9 mouse cellular contexts compared by ENCODE assay signal in genomic region chr19:44198964-44199363, GRCm38 (mm10). TPM values are rescaled to one million over a fixed set of nuclear protein-coding genes. Genes with fewer than 3 reads are reported as not detected.
DNase-seq lines count a peak whose midpoint lies in the region; ATAC-seq lines count a peak whose summit lies in the region.
"Had no signal": no experiment of that assay in that cellular context is flagged by ENCODE, and none has a peak within 500 bp of the region (broad histone marks: within the 10 kb centered on the region; RNA-seq: fewer than 3 reads in every experiment).

No protein-coding gene starts in this region.

- DNase-seq in adrenal gland, postnatal 10 days, result peak; percentile 35
- DNase-seq in adrenal gland, adult 18-20 months (ENCODE audit: low spot score in 2 of 2), result no peak
- peak; percentile 9 to 43 for DNase-seq in kidney, postnatal 36 days
- peak; percentile 54 for DNase-seq in R1 (ENCODE audit: low read depth, low spot score)
- DNase-seq in mesoderm, embryonic 11.5 days (ENCODE audit: low read depth, low spot score), result peak; percentile 23
- DNase-seq in frontal cortex, postnatal 25 days (ENCODE audit: low spot score in 2 of 2), result no peak
- no peak for DNase-seq in heart, adult 8-10 months (ENCODE audit: low spot score)

- no peaks in the 10 kb centered on the region for H3K27me3 ChIP-seq in kidney, embryonic 15.5 days

- 68% methylated on average over 2 of the region's 2 CpGs for WGBS in kidney, embryonic 15.5 days

- no peaks in the 10 kb centered on the region for H3K4me1 ChIP-seq in kidney, embryonic 15.5 days

- H3K27ac ChIP-seq in kidney, embryonic 15.5 days, result no peak overlapping the region

- H3K9ac ChIP-seq in kidney, embryonic 15.5 days, result no peak overlapping the region

- H3K9me3 ChIP-seq in kidney, embryonic 15.5 days (replicated peaks), result no peaks in the 10 kb centered on the region
- H3K9me3 ChIP-seq: G1E had no signal

- no peak for ATAC-seq in kidney, embryonic 15.5 days (replicated peaks; ENCODE audit: low FRiP score)

- no peaks in the 10 kb centered on the region for H3K36me3 ChIP-seq in kidney, embryonic 15.5 days
- H3K36me3 ChIP-seq: G1E had no signal

- no peak overlapping the region for H3K4me2 ChIP-seq in kidney, embryonic 15.5 days

- H3K4me3 ChIP-seq in kidney, embryonic 15.5 days (replicated peaks), result no peak overlapping the region

RNA-seq across cellular contexts. Expression of gene Scd3, which starts 4.1 kb away (rescaled TPM):
- under 1 TPM in 1 of 2 experiments, not detected in 1; 0.21 TPM for total RNA-seq in adrenal gland, postnatal 10 days (2021)
- total RNA-seq in adrenal gland, adult 18-20 months (2021), result under 1 TPM in 1 of 2 experiments, not detected in 1; 0.22 TPM
- polyA plus RNA-seq in kidney, embryonic 15.5 days (2015; fragmentation: Nextera tagmentation; extraction: Ambion mirVana), result 0.45 and 0.66 TPM in 2 replicates
- under 1 TPM in 2 of 4 experiments, not detected in 2; 0.19 to 0.35 TPM for total RNA-seq in heart, adult 8-10 months (2022)
- polyA plus RNA-seq: G1E had no signal

RNA-seq across cellular contexts. Expression of gene Pkd2l1, which starts 6.7 kb away (rescaled TPM):
- not detected for total RNA-seq in adrenal gland, postnatal 10 days (2021)
- total RNA-seq in adrenal gland, adult 18-20 months (2021), result not detected
- 0.05 and 0.09 TPM in 2 replicates for polyA plus RNA-seq in kidney, embryonic 15.5 days (2015; fragmentation: Nextera tagmentation; extraction: Ambion mirVana)
- total RNA-seq in heart, adult 8-10 months (2022), result not detected
- total RNA-seq: G1E had no signal
- polyA plus RNA-seq: G1E had no signal

RNA-seq across cellular contexts. Expression of gene Bloc1s2, which starts 52.7 kb away (rescaled TPM):
- total RNA-seq in adrenal gland, postnatal 10 days (2021), result 10 to 100 TPM; 29.1 to 30.1 TPM
- total RNA-seq in adrenal gland, adult 18-20 months (2021), result 10 to 100 TPM; 27.4 to 32.9 TPM
- 87.4 and 93.7 TPM in 2 replicates for polyA plus RNA-seq in kidney, embryonic 15.5 days (2015; fragmentation: Nextera tagmentation; extraction: Ambion mirVana)
- 10 to 100 TPM; 14.1 to 21.6 (median 18.3) TPM for total RNA-seq in heart, adult 8-10 months (2022)

Comparison
In these comparisons a context has a peak if more than half of its experiments do, and no peak if none do; other contexts are left out.
1. DNase-seq: peak in adrenal gland, postnatal 10 days (single experiment), kidney, postnatal 36 days (2 of 2), R1 (single experiment) and mesoderm, embryonic 11.5 days (single experiment); none in adrenal gland, adult 18-20 months (0 of 2), frontal cortex, postnatal 25 days (0 of 2) and heart, adult 8-10 months (single experiment).